Mouse (Mus musculus) cerebellum, postnatal 10 days (tissue): ENCODE results near the gene Mre11a.

Source experiments
- DNase-seq, 2 experiments: peaks; one replicate each; pipeline ENCODE4 v3.0.0; 2021; ENCODE audit warnings: mixed read lengths in 2 of 2

The Mre11a gene

GRCm38 (mm10) chr9:14784039-14785002, at the start of gene Mre11a, which contains the start of gene Ankrd49:
Gene Mre11a, plus strand, starts transcription at chr9:14784654.
Gene Ankrd49, minus strand, starts transcription at chr9:14784856.
- peak; percentile 95 for DNase-seq

- DNase-seq = no peak
These were observed 44.8 kb upstream of the Mre11a start for GRCm38 (mm10) chr9:14739498-14740150.

GRCm38 (mm10) chr9:14740151-14740924, 44.1 kb upstream of the Mre11a start, which contains the start of gene Piwil4:
Gene Piwil4, minus strand, starts transcription at chr9:14740733.
- no peak for DNase-seq

- peak; percentile 44 to 51 for DNase-seq
These were observed 33.5 kb upstream of the Mre11a start for GRCm38 (mm10) chr9:14750901-14751502.

- DNase-seq = peak in 1 of 2 experiments; percentile 27
These were observed 32.9 kb upstream of the Mre11a start for GRCm38 (mm10) chr9:14751503-14752000.

DNA sequence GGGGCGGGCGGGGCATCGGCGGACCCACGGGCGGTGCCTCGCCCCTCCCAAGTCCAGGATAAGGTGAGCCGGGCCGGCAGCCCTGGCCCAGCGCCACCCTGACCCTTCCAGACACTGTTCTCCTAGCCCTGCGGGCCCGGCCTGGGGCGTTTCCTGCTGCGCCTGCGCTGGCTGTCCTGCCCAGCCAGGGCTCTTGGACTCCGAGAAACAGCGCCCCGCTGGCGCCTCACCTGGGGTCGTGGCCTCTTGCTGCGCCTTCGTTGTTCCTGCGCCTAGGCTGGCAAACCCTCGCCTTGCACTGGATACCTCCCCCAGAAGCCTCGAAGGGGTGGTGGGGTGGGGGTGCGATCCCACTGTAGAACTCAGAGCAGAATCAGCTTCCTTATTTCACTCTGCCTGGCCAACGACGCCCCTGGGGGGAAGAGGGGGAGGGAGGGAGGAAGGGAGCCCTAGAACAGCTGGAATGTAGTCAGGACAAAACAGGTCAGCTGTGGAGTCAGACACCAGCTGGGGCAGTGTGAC, 32.4 kb upstream of the Mre11a start, which contains the start of gene Fut4:
Fut4 (minus strand) TSS at position 393 of the 522 bp plus-strand sequence.
- peak in 1 of 2 experiments; percentile 41 for DNase-seq

- DNase-seq = no peak
These were observed 30.5 kb upstream of the Mre11a start for GRCm38 (mm10) chr9:14753947-14754346.

GRCm38 (mm10) chr9:14754469-14754868, 30.0 kb upstream of the Mre11a start:
- no peak for DNase-seq

- DNase-seq = no peak
These were observed 25.9 kb upstream of the Mre11a start for GRCm38 (mm10) chr9:14758590-14758989.

DNA sequence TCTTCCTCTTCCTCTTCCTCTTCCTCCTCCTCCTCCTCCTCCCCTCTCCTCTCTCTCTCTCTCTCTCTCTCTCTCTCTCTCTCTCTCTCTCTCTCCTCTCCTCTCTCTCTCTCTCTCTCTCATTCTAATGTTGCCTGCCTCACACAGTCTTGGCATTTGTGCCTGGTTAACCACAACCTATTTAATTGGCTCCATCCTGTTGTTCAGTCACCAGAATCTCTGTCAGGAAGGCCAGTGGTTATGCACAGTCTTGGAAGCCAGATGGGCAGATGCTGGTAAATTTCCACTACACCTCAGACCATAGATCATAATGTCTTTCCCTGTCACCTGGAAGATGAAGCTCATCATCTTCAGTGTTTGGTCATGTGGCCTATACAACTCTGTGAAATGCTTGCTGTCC, 25.2 kb upstream of the Mre11a start:
- no peak for DNase-seq

DNA sequence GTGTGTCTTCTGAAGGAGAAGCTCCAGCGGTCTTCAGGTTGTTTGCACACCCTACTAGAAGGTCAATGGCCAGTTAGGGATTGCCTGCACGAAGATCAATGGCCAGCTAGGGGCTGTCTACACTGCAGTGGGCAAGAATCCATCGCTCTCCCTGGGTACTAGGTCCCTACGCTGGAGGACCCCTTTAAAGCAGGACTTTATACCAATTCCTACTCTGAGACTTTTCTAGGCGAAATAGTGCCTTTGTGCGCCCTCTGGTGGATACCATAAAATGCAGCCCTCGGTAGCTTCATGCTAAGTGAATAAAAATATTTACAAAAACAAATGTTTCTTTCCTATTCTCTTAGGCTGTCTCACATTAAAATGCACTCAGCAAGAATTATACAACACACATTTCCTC, 19.7 kb upstream of the Mre11a start:
- DNase-seq = peak; percentile 69 to 76

DNA sequence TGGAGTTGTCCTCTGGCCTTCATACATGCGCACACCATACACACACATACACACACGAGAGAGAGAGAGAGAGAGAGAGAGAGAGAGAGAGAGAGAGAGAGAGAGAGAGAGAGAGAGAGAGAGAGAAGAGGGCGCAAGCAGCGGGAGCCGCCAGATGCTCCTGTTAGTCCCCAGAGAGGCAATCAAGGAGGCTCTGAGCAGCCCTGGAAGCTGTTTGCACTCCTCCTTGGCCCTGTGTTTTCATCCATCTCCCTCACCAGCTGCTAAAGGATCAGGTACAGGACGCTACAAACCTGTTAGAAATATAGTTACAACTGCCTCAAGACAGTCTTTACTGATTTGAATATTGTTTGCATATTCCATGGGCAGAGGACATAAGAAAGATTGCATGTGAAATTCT, 14.6 kb upstream of the Mre11a start:
- no peak for DNase-seq

DNA sequence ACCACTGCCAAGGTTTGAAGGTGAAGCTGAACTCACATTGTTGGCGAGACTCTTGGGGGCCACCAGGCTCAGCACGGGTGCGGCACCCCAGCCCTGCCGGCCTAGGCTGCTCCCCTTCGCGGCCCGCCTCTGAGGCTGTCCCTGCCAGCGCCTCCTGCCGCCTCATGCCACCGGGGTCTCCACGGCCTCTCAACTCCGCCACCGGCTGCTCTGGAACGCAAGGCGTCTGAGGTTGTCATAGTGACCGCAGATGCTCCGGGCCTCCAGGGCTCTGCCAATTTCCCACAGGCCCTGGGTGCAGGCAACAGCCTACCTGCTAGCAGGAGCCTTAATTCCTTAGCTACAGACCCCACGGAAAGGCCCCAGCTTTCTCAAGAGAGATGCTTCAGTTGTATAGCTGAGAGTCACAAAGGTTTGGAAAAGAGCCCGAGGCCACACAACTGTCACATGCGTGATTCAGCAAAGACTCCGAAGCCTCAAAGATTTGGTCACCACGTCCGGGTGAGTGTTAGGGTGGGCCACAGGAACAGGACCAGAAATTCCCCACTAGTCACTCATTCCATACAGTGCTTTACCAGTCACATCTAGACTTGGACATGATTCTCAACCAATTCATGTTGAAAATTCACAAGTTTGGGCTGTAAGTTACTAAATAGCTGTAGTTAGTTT, 13.5 kb upstream of the Mre11a start, which contains the start of gene 1700012B09Rik:
1700012B09Rik (minus strand) TSS at position 228 of the 669 bp plus-strand sequence.
- peak; percentile 8 to 9 for DNase-seq

GRCm38 (mm10) chr9:14772074-14772473, 12.4 kb upstream of the Mre11a start:
- no peak for DNase-seq

GRCm38 (mm10) chr9:14773813-14774212, 10.6 kb upstream of the Mre11a start:
- peak; percentile 26 to 36 for DNase-seq

- no peak for DNase-seq
These were observed 6.1 kb upstream of the Mre11a start for GRCm38 (mm10) chr9:14778341-14778740.

- no peak for DNase-seq
These were observed 2.9 kb downstream of the Mre11a start for GRCm38 (mm10) chr9:14787356-14787755.

DNA sequence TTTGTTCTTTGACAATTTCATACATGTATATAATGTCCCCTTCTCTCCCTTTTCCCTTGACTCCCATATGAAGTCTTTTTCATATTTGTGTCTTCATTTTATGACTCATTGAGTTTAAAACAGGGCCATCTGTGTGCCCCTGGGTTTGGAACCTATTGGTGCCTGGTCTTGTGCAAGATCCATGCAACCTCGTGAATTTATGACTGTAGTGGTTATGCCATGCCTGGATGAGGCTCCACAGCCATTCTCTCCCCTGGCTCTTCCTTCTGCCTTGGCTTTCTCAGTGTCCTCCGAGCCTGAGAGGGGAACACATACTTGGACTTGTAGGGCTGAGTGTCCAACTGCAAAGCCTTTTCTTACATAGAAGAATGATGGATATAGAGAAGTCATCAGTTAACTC, 21.3 kb downstream of the Mre11a start:
- DNase-seq = no peak

- DNase-seq = no peak
These were observed 22.3 kb downstream of the Mre11a start for GRCm38 (mm10) chr9:14806786-14807185.

- DNase-seq = no peak
These were observed 25.7 kb downstream of the Mre11a start for GRCm38 (mm10) chr9:14810111-14810510.

DNA sequence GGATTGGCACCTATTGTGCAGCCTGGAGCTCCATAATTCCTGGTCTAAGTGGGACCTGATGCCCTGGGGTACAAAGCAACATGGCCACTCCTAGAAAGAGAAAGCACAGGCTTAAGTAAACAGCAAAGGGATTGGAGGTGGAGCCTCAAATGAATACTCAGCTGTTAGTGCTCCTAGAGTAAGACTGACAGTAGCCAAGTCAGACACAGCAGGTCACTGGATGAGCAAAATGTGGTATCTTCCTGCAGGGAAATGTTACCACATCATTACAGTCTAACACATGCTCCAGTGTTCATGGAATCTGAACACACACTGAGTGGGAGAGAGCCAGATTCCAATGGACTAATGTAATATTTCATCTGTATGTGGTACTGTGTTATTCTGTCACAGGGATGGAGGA, 36.9 kb downstream of the Mre11a start:
- DNase-seq = no peak
